Mouse (Mus musculus): ENCODE data around the gene Trim41.
"Not testable (repeated sequence)": the region's sequence is repeated elsewhere in the genome, so short reads cannot be mapped to it uniquely, and the experiment has no call there.

Trim41 gene

GRCm38 (mm10) chr11:48816800-48817665 lies at the start of gene Trim41:
Trim41 (minus strand) TSS chr11:48817353.
- DNase-seq (ENCODE audit: low read depth, low spot score) = peak; percentile 98

GRCm38 (mm10) chr11:48866481-48866880 lies 49.3 kb upstream of the Trim41 start:
- no peak for DNase-seq (ENCODE audit: low read depth, low spot score)

- no peak for DNase-seq (ENCODE audit: low read depth, low spot score)
Measured at GRCm38 (mm10) chr11:48863808-48864207, 46.7 kb upstream of the Trim41 start.

- no peak for DNase-seq (ENCODE audit: low read depth, low spot score)
Measured at GRCm38 (mm10) chr11:48862784-48863319, 45.7 kb upstream of the Trim41 start.

- no peak for DNase-seq (ENCODE audit: low read depth, low spot score)
Measured at GRCm38 (mm10) chr11:48859014-48859413, 41.9 kb upstream of the Trim41 start.

- peak; percentile 71 for DNase-seq (ENCODE audit: low read depth, low spot score)
Measured at GRCm38 (mm10) chr11:48853474-48854180, 36.5 kb upstream of the Trim41 start.

GRCm38 (mm10) chr11:48852624-48853473 lies 35.7 kb upstream of the Trim41 start:
- DNase-seq (ENCODE audit: low read depth, low spot score) = no peak

GRCm38 (mm10) chr11:48852190-48852589 lies 35.0 kb upstream of the Trim41 start:
- no peak for DNase-seq (ENCODE audit: low read depth, low spot score)

- no peak for DNase-seq (ENCODE audit: low read depth, low spot score)
Measured at GRCm38 (mm10) chr11:48851270-48851995, 34.3 kb upstream of the Trim41 start.

- no peak for DNase-seq (ENCODE audit: low read depth, low spot score)
Measured at GRCm38 (mm10) chr11:48850240-48850639, 33.1 kb upstream of the Trim41 start.

GRCm38 (mm10) chr11:48846881-48847280 lies 29.7 kb upstream of the Trim41 start:
- DNase-seq (ENCODE audit: low read depth, low spot score) = no peak

- DNase-seq (ENCODE audit: low read depth, low spot score) = not testable (repeated sequence)
Measured at GRCm38 (mm10) chr11:48846362-48846761, 29.2 kb upstream of the Trim41 start.

GRCm38 (mm10) chr11:48845244-48845815 lies 28.2 kb upstream of the Trim41 start:
- no peak for DNase-seq (ENCODE audit: low read depth, low spot score)

- DNase-seq (ENCODE audit: low read depth, low spot score) = no peak
Measured at GRCm38 (mm10) chr11:48844309-48844708, 27.2 kb upstream of the Trim41 start.

GRCm38 (mm10) chr11:48843202-48843601 lies 26.0 kb upstream of the Trim41 start:
- no peak for DNase-seq (ENCODE audit: low read depth, low spot score)

GRCm38 (mm10) chr11:48842378-48842792 lies 25.2 kb upstream of the Trim41 start:
- no peak for DNase-seq (ENCODE audit: low read depth, low spot score)

GRCm38 (mm10) chr11:48841213-48841612 lies 24.1 kb upstream of the Trim41 start:
- no peak for DNase-seq (ENCODE audit: low read depth, low spot score)

GRCm38 (mm10) chr11:48840805-48841204 lies 23.7 kb upstream of the Trim41 start:
- no peak for DNase-seq (ENCODE audit: low read depth, low spot score)

- no peak for DNase-seq (ENCODE audit: low read depth, low spot score)
Measured at GRCm38 (mm10) chr11:48838879-48839680, 21.9 kb upstream of the Trim41 start.

Measured in embryo, embryonic 11.5 days (tissue).